Mouse (Mus musculus): ENCODE measurements around the gene Hs6st3. TPM values are rescaled to one million over a fixed set of nuclear protein-coding genes. Genes with fewer than 3 reads are reported as not detected.
"Not testable (repeated sequence)": the region's sequence is repeated elsewhere in the genome, so short reads cannot be mapped to it uniquely, and the experiment has no call there.

Gene Hs6st3
- polyA plus RNA-seq, 1 experiment: not detected

DNA sequence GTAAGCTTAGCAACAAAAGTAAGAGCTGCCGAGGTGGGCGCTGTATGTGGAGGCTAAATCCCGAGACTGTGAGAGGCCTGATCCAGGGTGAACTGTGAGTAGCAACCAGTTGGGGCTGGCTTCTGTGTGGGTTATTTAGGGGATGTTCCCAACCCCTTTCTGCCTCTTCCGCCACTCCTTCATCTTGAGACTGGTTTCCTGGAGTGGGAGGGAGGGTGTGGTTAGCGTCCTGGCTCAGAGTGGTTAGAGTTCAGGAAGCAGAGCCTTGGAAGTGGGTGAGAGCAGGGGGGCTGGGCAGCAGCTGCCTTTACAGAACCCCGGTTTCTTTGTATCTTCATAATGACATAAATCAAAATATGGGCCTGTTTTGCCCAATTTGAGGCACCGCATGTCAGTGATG, 134.9 kb downstream of the Hs6st3 start:
- no peaks in the 10 kb centered on the region for H3K27me3 ChIP-seq (ENCODE audit: control insufficient read depth)
- H3K4me1 ChIP-seq (ENCODE audit: control insufficient read depth): no peaks in the 10 kb centered on the region
- TF ChIP-seq TAL1 (IDR thresholded peaks at IDR 0.05; ENCODE audit: low read length) (no peak), GATA1 (IDR thresholded peaks at IDR 0.05; ENCODE audit: low read length) (no peak)
- H3K36me3 ChIP-seq (ENCODE audit: control insufficient read depth): no peaks in the 10 kb centered on the region
- H3K9me3 ChIP-seq (ENCODE audit: control insufficient read depth, low read length): peaks cover 5% of the 10 kb centered on the region; the same call in 1 of the 2 replicates
- no peak overlapping the region for H3K4me3 ChIP-seq (replicated peaks)

GRCm38 (mm10) chr14:119278156-119278555, 140.0 kb downstream of the Hs6st3 start:
- not testable (repeated sequence) for H3K36me3 ChIP-seq (ENCODE audit: control insufficient read depth); H3K4me1 ChIP-seq (ENCODE audit: control insufficient read depth); H3K4me3 ChIP-seq (replicated peaks); H3K27me3 ChIP-seq (ENCODE audit: control insufficient read depth); H3K9me3 ChIP-seq (ENCODE audit: control insufficient read depth, low read length)

GRCm38 (mm10) chr14:119283951-119284350, 145.8 kb downstream of the Hs6st3 start:
- Histone ChIP-seq H3K4me3 (replicated peaks) (no peak overlapping the region), H3K27me3 (ENCODE audit: control insufficient read depth) (no peaks in the 10 kb centered on the region), H3K36me3 (ENCODE audit: control insufficient read depth) (no peaks in the 10 kb centered on the region), H3K4me1 (ENCODE audit: control insufficient read depth) (no peaks in the 10 kb centered on the region), H3K9me3 (ENCODE audit: control insufficient read depth, low read length) (no peaks in the 10 kb centered on the region; the same call in 1 of the 2 replicates)
- TF ChIP-seq TAL1 (IDR thresholded peaks at IDR 0.05; ENCODE audit: low read length) (no peak), GATA1 (IDR thresholded peaks at IDR 0.05; ENCODE audit: low read length) (no peak)

GRCm38 (mm10) chr14:119289668-119290067, 151.5 kb downstream of the Hs6st3 start:
- H3K36me3 ChIP-seq (ENCODE audit: control insufficient read depth): no peaks in the 10 kb centered on the region
- H3K4me1 ChIP-seq (ENCODE audit: control insufficient read depth): no peaks in the 10 kb centered on the region
- H3K9me3 ChIP-seq (ENCODE audit: control insufficient read depth, low read length): no peaks in the 10 kb centered on the region; the same call in 1 of the 2 replicates
- TF ChIP-seq TAL1 (IDR thresholded peaks at IDR 0.05; ENCODE audit: low read length): no peak
- no peak for TF ChIP-seq GATA1 (IDR thresholded peaks at IDR 0.05; ENCODE audit: low read length)
- H3K27me3 ChIP-seq (ENCODE audit: control insufficient read depth): no peaks in the 10 kb centered on the region
- no peak overlapping the region for H3K4me3 ChIP-seq (replicated peaks)

- Histone ChIP-seq H3K27me3 (ENCODE audit: control insufficient read depth) (no peaks in the 10 kb centered on the region), H3K9me3 (ENCODE audit: control insufficient read depth, low read length) (no peaks in the 10 kb centered on the region; the same call in 1 of the 2 replicates), H3K4me1 (ENCODE audit: control insufficient read depth) (no peaks in the 10 kb centered on the region), H3K4me3 (replicated peaks) (no peak overlapping the region), H3K36me3 (ENCODE audit: control insufficient read depth) (no peaks in the 10 kb centered on the region)
- TF ChIP-seq GATA1 (IDR thresholded peaks at IDR 0.05; ENCODE audit: low read length): no peak
- no peak for TF ChIP-seq TAL1 (IDR thresholded peaks at IDR 0.05; ENCODE audit: low read length)
Measured at GRCm38 (mm10) chr14:119294071-119294470, 155.9 kb downstream of the Hs6st3 start.

- no peaks in the 10 kb centered on the region for H3K27me3 ChIP-seq (ENCODE audit: control insufficient read depth)
- no peak overlapping the region for H3K4me3 ChIP-seq (replicated peaks)
- no peaks in the 10 kb centered on the region for H3K36me3 ChIP-seq (ENCODE audit: control insufficient read depth)
- no peaks in the 10 kb centered on the region for H3K4me1 ChIP-seq (ENCODE audit: control insufficient read depth)
- 0 out of 2 replicates have a peak, but pooled peaks cover under 1% of the 10 kb centered on the region for H3K9me3 ChIP-seq (ENCODE audit: control insufficient read depth, low read length)
- TF ChIP-seq GATA1 (IDR thresholded peaks at IDR 0.05; ENCODE audit: low read length) (no peak), TAL1 (IDR thresholded peaks at IDR 0.05; ENCODE audit: low read length) (no peak)
Measured at GRCm38 (mm10) chr14:119306461-119306860, 168.3 kb downstream of the Hs6st3 start.

DNA sequence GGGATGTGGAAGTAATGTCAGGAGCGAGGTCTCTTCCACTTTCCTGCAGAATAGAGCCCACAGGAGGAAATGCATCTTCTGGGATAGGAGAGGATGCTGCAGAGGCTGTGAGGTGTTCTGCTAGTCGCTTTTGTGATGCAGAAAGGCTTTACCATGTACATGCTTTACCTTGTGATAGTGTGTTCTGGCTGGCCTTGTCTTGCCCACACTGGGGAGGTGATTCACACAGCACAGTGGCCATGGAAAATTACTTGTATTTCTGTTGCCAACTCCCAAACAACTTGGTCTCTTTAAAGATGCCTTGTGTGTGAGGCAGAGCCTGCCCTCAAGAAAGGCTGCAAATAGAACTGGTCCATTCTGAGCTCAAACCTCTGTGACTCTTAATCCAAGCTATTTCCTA, 180.2 kb downstream of the Hs6st3 start:
- TF ChIP-seq GATA1 (IDR thresholded peaks at IDR 0.05; ENCODE audit: low read length) (no peak), TAL1 (IDR thresholded peaks at IDR 0.05; ENCODE audit: low read length) (no peak)
- H3K4me1 ChIP-seq (ENCODE audit: control insufficient read depth): no peaks in the 10 kb centered on the region

GRCm38 (mm10) chr14:119347236-119347635, 209.1 kb downstream of the Hs6st3 start:
- no peak for TF ChIP-seq GATA1 (IDR thresholded peaks at IDR 0.05; ENCODE audit: low read length)
- TF ChIP-seq TAL1 (IDR thresholded peaks at IDR 0.05; ENCODE audit: low read length): no peak
- no peaks in the 10 kb centered on the region for H3K4me1 ChIP-seq (ENCODE audit: control insufficient read depth)
- no peak overlapping the region for H3K4me3 ChIP-seq (replicated peaks)
- no peaks in the 10 kb centered on the region for H3K36me3 ChIP-seq (ENCODE audit: control insufficient read depth)
- H3K27me3 ChIP-seq (ENCODE audit: control insufficient read depth): no peaks in the 10 kb centered on the region
- H3K9me3 ChIP-seq (ENCODE audit: control insufficient read depth, low read length): peaks cover 14% of the 10 kb centered on the region

More for the DNA sequence above, 180.2 kb downstream of the Hs6st3 start:
- Histone ChIP-seq H3K9me3 (ENCODE audit: control insufficient read depth, low read length) (no peaks in the 10 kb centered on the region), H3K4me3 (replicated peaks) (no peak overlapping the region), H3K27me3 (ENCODE audit: control insufficient read depth) (no peaks in the 10 kb centered on the region), H3K36me3 (ENCODE audit: control insufficient read depth) (no peaks in the 10 kb centered on the region)

DNA sequence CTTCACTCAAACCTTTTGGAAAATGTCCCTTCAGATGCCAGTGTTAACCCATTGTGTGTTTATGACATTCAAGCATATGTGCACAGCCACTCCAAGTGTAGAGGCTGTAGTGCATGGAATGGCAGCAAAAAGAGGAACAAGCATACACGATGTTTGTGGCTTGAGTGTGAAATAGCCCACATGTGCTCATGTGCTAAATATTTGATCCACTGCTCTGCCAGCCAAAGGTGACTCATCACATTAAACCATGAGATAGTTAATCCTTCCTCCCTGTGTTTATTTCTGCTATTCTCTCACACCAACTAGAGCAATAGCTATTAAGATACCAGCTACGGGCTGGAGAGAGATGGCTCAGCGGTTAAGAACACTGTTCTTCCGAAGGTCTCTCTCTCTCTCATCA, 223.3 kb downstream of the Hs6st3 start:
- TF ChIP-seq TAL1 (IDR thresholded peaks at IDR 0.05; ENCODE audit: low read length): no peak
- no peak for TF ChIP-seq GATA1 (IDR thresholded peaks at IDR 0.05; ENCODE audit: low read length)
- Histone ChIP-seq H3K27me3 (ENCODE audit: control insufficient read depth) (no peaks in the 10 kb centered on the region), H3K36me3 (ENCODE audit: control insufficient read depth) (no peaks in the 10 kb centered on the region), H3K9me3 (ENCODE audit: control insufficient read depth, low read length) (peaks cover 11% of the 10 kb centered on the region), H3K4me1 (ENCODE audit: control insufficient read depth) (no peaks in the 10 kb centered on the region), H3K4me3 (replicated peaks) (no peak overlapping the region)

DNA sequence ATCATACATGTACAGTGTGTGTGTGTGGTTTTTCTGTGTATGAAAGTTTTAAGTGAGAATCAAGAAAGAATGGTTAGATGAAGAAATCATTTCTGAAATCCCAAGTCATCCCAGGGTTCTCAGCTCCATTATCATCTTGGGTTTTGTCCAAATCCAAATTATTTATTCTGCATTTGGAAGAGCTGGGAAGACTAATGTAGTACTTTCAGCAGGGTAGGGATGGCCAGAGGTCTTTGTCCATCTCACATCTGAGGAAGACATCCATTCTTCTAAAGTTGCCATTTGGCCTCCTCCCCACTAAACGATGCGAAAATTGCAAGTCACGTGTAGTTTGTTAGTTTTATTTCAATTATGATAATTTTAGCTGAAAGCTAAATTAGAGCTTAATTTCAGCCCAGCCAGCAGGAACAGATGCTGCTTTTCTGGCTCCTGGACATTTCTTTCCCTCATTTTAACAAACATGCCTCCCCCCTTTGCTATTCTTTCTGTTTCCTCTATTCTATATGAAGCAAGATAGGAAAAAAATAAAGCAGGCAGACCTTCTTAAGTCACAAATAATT, 229.8 kb downstream of the Hs6st3 start:
- H3K36me3 ChIP-seq (ENCODE audit: control insufficient read depth): no peaks in the 10 kb centered on the region
- no peaks in the 10 kb centered on the region for H3K27me3 ChIP-seq (ENCODE audit: control insufficient read depth)
- H3K9me3 ChIP-seq (ENCODE audit: control insufficient read depth, low read length): peaks cover 6% of the 10 kb centered on the region
- TF ChIP-seq GATA1 (IDR thresholded peaks at IDR 0.05; ENCODE audit: low read length) (no peak), TAL1 (IDR thresholded peaks at IDR 0.05; ENCODE audit: low read length) (no peak)
- no peaks in the 10 kb centered on the region for H3K4me1 ChIP-seq (ENCODE audit: control insufficient read depth)
- H3K4me3 ChIP-seq (replicated peaks): no peak overlapping the region
